Mouse (Mus musculus): ENCODE data around the gene Dock9.

GRCm38 (mm10) chr14:121644302-121644701 lies 153.3 kb downstream of the Dock9 start:
- no peak for TF ChIP-seq CTCF (IDR thresholded peaks at IDR 0.05)
- no peak for TF ChIP-seq POLR2A (IDR thresholded peaks at IDR 0.05; ENCODE audit: insufficient read depth, low read depth, low read length)
- TF ChIP-seq EP300 (IDR thresholded peaks at IDR 0.05; ENCODE audit: insufficient read depth, low read depth, low read length) = no peak
